Mouse (Mus musculus) neutrophil, adult 5-6 weeks (primary cell): ENCODE data around the gene R3hdm4. TPM values are rescaled to one million over a fixed set of nuclear protein-coding genes. Genes with fewer than 3 reads are reported as not detected.
"Not testable (repeated sequence)": the region's sequence is repeated elsewhere in the genome, so short reads cannot be mapped to it uniquely, and the experiment has no call there.

Experiments
- ATAC-seq: fragments of 151-379, 151-347 bp; 2 replicates; pipeline ENCODE4 v1.8.0; 2017; ENCODE audit warnings: mild to moderate bottlenecking, moderate TSS enrichment; ENCODE audit not compliant: insufficient number of reproducible peaks, poor library complexity, low FRiP score, severe bottlenecking; ENCODE audit errors: extremely low read depth
- total RNA-seq: library from RNA; stranded (forward); fragments of 200-1000 nt; gene quantifications from 2 replicates; pipeline ENCODE4 v1.2.3, GENCODE M21; 2017

Gene R3hdm4
- total RNA-seq, 1 experiment from 2014 or later = 149 TPM

- ATAC-seq = no peak
These were observed 11.7 kb downstream of the R3hdm4 start for GRCm38 (mm10) chr10:79909092-79909922.

GRCm38 (mm10) chr10:79908167-79909091 is 12.6 kb downstream of the R3hdm4 start, which contains the start of gene Med16:
Gene Med16 (minus strand): TSS chr10:79908923.
- ATAC-seq = peak; percentile 90

- no peak for ATAC-seq
These were observed 13.6 kb downstream of the R3hdm4 start for GRCm38 (mm10) chr10:79907415-79907814.

- ATAC-seq = no peak
These were observed 14.3 kb downstream of the R3hdm4 start for GRCm38 (mm10) chr10:79906712-79907111.

GRCm38 (mm10) chr10:79900951-79901410 is 20.0 kb downstream of the R3hdm4 start:
- no peak for ATAC-seq

- no peak for ATAC-seq
These were observed 23.4 kb downstream of the R3hdm4 start for GRCm38 (mm10) chr10:79897316-79898245.

GRCm38 (mm10) chr10:79896814-79897213 is 24.2 kb downstream of the R3hdm4 start:
- no peak for ATAC-seq

GRCm38 (mm10) chr10:79896306-79896705 is 24.7 kb downstream of the R3hdm4 start:
- no peak for ATAC-seq

- ATAC-seq = peak; percentile 82
These were observed 28.4 kb downstream of the R3hdm4 start for GRCm38 (mm10) chr10:79892451-79893118.

- no peak for ATAC-seq
These were observed 30.3 kb downstream of the R3hdm4 start, which contains the start of gene Cfd for GRCm38 (mm10) chr10:79890670-79891069. Gene Cfd (plus strand): TSS chr10:79890853.

GRCm38 (mm10) chr10:79889386-79889785 is 31.6 kb downstream of the R3hdm4 start:
- no peak for ATAC-seq

GRCm38 (mm10) chr10:79886611-79887010 is 34.4 kb downstream of the R3hdm4 start:
- no peak for ATAC-seq

GRCm38 (mm10) chr10:79886054-79886453 is 35.0 kb downstream of the R3hdm4 start, which contains the start of gene Elane:
Gene Elane (plus strand): TSS chr10:79886247.
- no peak for ATAC-seq

GRCm38 (mm10) chr10:79884938-79885337 is 36.1 kb downstream of the R3hdm4 start:
- ATAC-seq = not testable (repeated sequence)

GRCm38 (mm10) chr10:79884446-79884845 is 36.6 kb downstream of the R3hdm4 start:
- ATAC-seq = no peak

GRCm38 (mm10) chr10:79883297-79884084 is 37.5 kb downstream of the R3hdm4 start:
- ATAC-seq = peak; percentile 63

- ATAC-seq = no peak
These were observed 39.0 kb downstream of the R3hdm4 start for GRCm38 (mm10) chr10:79881981-79882380.
